Mouse (Mus musculus) lung, postnatal 0 days (tissue): ENCODE data around the gene Corin. TPM values are rescaled to one million over a fixed set of nuclear protein-coding genes. Genes with fewer than 3 reads are reported as not detected.

Source experiments
- ATAC-seq: fragments of 200-750 bp; cut with Nextera tagmentation; 2 replicates; pipeline ENCODE4 v1.8.0; 2017; ENCODE audit warnings: moderate library complexity
- DNase-seq: peaks from one replicate; pipeline ENCODE4 v3.0.0-alpha.2; 2016; ENCODE audit warnings: low spot score
- H3K27ac ChIP-seq: fragments of 300-500 bp; sonication (generic); 2 replicates; pipeline ENCODE4 v1.5.1; 2014; ENCODE audit warnings: antibody characterized with exemption, mild to moderate bottlenecking, low read length, mixed read lengths
- H3K27me3 ChIP-seq: fragments of 300-500 bp; sonication (generic); replicated peaks from 2 replicates; pipeline ENCODE4 v1.6.1; 2014; ENCODE audit warnings: low read length, mixed read lengths; ENCODE audit not compliant: insufficient read depth
- H3K36me3 ChIP-seq: fragments of 300-500 bp; sonication (generic); 2 replicates; pipeline ENCODE4 v1.6.1; 2014; ENCODE audit warnings: low read length, mixed read lengths; ENCODE audit not compliant: insufficient read depth
- H3K4me1 ChIP-seq: fragments of 300-500 bp; sonication (generic); 2 replicates; pipeline ENCODE4 v1.6.1; 2014; ENCODE audit warnings: antibody characterized with exemption, low read depth, low read length, mixed read lengths; ENCODE audit not compliant: insufficient read depth
- H3K4me2 ChIP-seq: fragments of 300-500 bp; sonication (generic); replicated peaks from 2 replicates; pipeline ENCODE4 v1.6.1; 2014; ENCODE audit warnings: low read depth, mild to moderate bottlenecking, low read length, moderate library complexity, mixed read lengths
- H3K4me3 ChIP-seq: fragments of 300-500 bp; sonication (generic); 2 replicates; pipeline ENCODE4 v1.5.1; 2014; ENCODE audit warnings: low read depth, low read length
- H3K9ac ChIP-seq: fragments of 300-500 bp; sonication (generic); replicated peaks from 2 replicates; pipeline ENCODE4 v1.6.1; 2014; ENCODE audit warnings: low read depth, mild to moderate bottlenecking
- H3K9me3 ChIP-seq: fragments of 300-500 bp; sonication (generic); 2 replicates; pipeline ENCODE4 v1.6.1; 2016; ENCODE audit warnings: low read length, mixed read lengths
- CTCF ChIP-seq: IDR thresholded peaks from 2 replicates; pipeline ENCODE4 v1.5.1; 2016; ENCODE audit warnings: antibody characterized with exemption, mild to moderate bottlenecking
- EP300 ChIP-seq: IDR thresholded peaks from 2 replicates; pipeline ENCODE4 v1.6.1; 2016; ENCODE audit warnings: antibody characterized with exemption, mild to moderate bottlenecking, control low read depth
- WGBS: fragments of 180-500 bp; shearing (Covaris S2); extraction: QIAGEN DNeasy Blood & Tissue Kit; methylation state at CpG from one replicate; pipeline ENCODE4 v1.1.7; 2014; 5-methylcytosine and 5-hydroxymethylcytosine counted together
- polyA plus RNA-seq: library from polyadenylated mRNA; unstranded; fragments of >200 nt; fragmentation: Nextera tagmentation; extraction: Ambion mirVana; gene quantifications from 2 replicates; pipeline ENCODE4 v1.2.1, GENCODE M21; 2015

Corin gene
- polyA plus RNA-seq, 1 experiment from 2014 or later: 0.85 TPM

- H3K4me1 ChIP-seq: peaks cover 7% of the 10 kb centered on the region; the same call in 1 of the 2 replicates
- 49% methylated on average over 3 of the region's 3 CpGs for WGBS
- H3K36me3 ChIP-seq: no peaks in the 10 kb centered on the region
- no peak overlapping the region for H3K27ac ChIP-seq
- H3K4me3 ChIP-seq: no peak overlapping the region
- H3K4me2 ChIP-seq: no peak overlapping the region
- peaks cover 14% of the 10 kb centered on the region for H3K27me3 ChIP-seq
- TF ChIP-seq CTCF (no peak), EP300 (no peak)
- no peak for DNase-seq
- ATAC-seq: no peak
- no peaks in the 10 kb centered on the region for H3K9me3 ChIP-seq
- no peak overlapping the region for H3K9ac ChIP-seq
These were observed 2.5 kb downstream of the Corin start for GRCm38 (mm10) chr5:72501763-72502162.

GRCm38 (mm10) chr5:72498271-72498670 is 6.0 kb downstream of the Corin start:
- no peak overlapping the region for H3K4me2 ChIP-seq
- H3K36me3 ChIP-seq: no peaks in the 10 kb centered on the region
- H3K9me3 ChIP-seq: no peaks in the 10 kb centered on the region
- H3K27ac ChIP-seq: no peak overlapping the region
- H3K27me3 ChIP-seq: peaks cover 6% of the 10 kb centered on the region
- TF ChIP-seq CTCF (no peak), EP300 (no peak)
- 52% methylated on average over 10 of the region's 10 CpGs for WGBS
- H3K9ac ChIP-seq: no peak overlapping the region
- no peak overlapping the region for H3K4me3 ChIP-seq
- DNase-seq (no peak), ATAC-seq (no peak)
- H3K4me1 ChIP-seq: no peaks in the 10 kb centered on the region

GRCm38 (mm10) chr5:72496756-72497155 is 7.5 kb downstream of the Corin start:
- H3K4me3 ChIP-seq: no peak overlapping the region
- WGBS: 64% methylated on average over 4 of the region's 4 CpGs

GRCm38 (mm10) chr5:72493906-72494305 is 10.4 kb downstream of the Corin start:
- H3K9ac ChIP-seq: no peak overlapping the region
- no peaks in the 10 kb centered on the region for H3K27me3 ChIP-seq
- H3K9me3 ChIP-seq: no peaks in the 10 kb centered on the region
- no peak for TF ChIP-seq CTCF
- TF ChIP-seq EP300: no peak
- DNase-seq: no peak
- 64% methylated on average over 7 of the region's 7 CpGs for WGBS
- H3K36me3 ChIP-seq: no peaks in the 10 kb centered on the region
- no peak for ATAC-seq
- H3K4me3 ChIP-seq: no peak overlapping the region
- no peak overlapping the region for H3K4me2 ChIP-seq
- no peaks in the 10 kb centered on the region for H3K4me1 ChIP-seq
- H3K27ac ChIP-seq: no peak overlapping the region

More at GRCm38 (mm10) chr5:72496756-72497155, 7.5 kb downstream of the Corin start:
- Histone ChIP-seq H3K36me3 (no peaks in the 10 kb centered on the region), H3K9ac (no peak overlapping the region), H3K27ac (no peak overlapping the region), H3K4me1 (no peaks in the 10 kb centered on the region), H3K4me2 (no peak overlapping the region), H3K9me3 (no peaks in the 10 kb centered on the region), H3K27me3 (no peaks in the 10 kb centered on the region)
- no peak for DNase-seq
- ATAC-seq: no peak
- TF ChIP-seq EP300: no peak
- TF ChIP-seq CTCF: no peak

- H3K9ac ChIP-seq: no peak overlapping the region
- H3K4me2 ChIP-seq: no peak overlapping the region
- no peak overlapping the region for H3K27ac ChIP-seq
- ATAC-seq (no peak), DNase-seq (no peak)
- 33% methylated on average over 2 of the region's 2 CpGs for WGBS
- H3K4me1 ChIP-seq: no peaks in the 10 kb centered on the region
- H3K9me3 ChIP-seq: no peaks in the 10 kb centered on the region
- H3K36me3 ChIP-seq: no peaks in the 10 kb centered on the region
- no peak for TF ChIP-seq CTCF
- no peak for TF ChIP-seq EP300
- no peak overlapping the region for H3K4me3 ChIP-seq
- H3K27me3 ChIP-seq: no peaks in the 10 kb centered on the region
These were observed 13.0 kb downstream of the Corin start for GRCm38 (mm10) chr5:72491232-72491631.

- ATAC-seq (no peak), DNase-seq (no peak)
- Histone ChIP-seq H3K4me2 (no peak overlapping the region), H3K4me1 (no peaks in the 10 kb centered on the region), H3K4me3 (no peak overlapping the region), H3K9ac (no peak overlapping the region), H3K27me3 (no peaks in the 10 kb centered on the region), H3K36me3 (no peaks in the 10 kb centered on the region), H3K9me3 (no peaks in the 10 kb centered on the region), H3K27ac (no peak overlapping the region)
- TF ChIP-seq EP300 (no peak), CTCF (no peak)
- WGBS: 38% methylated on average over 7 of the region's 7 CpGs
These were observed 23.8 kb downstream of the Corin start for GRCm38 (mm10) chr5:72480456-72480855.
